Mouse (Mus musculus): ENCODE measurements around the gene Atg7.

DNA sequence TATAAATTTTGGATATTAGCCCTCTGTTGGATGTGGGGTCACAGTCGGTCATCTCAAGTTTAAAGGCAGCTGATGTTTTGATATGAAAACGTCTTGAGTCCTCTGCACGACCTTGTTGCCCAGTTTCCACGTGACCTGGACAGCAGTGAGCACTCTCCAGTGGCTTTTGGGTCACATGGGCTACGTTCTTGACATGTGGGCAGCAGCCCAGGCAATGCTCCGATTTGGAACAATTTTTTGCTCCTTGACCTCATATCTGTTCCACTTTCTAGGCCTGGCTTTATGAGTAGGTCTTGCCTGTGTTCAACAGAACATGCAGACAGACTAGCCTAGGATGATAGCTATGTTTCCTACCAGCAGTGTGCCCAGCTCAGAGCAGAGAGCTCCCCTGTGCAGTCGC lies 115.9 kb downstream of the Atg7 start:
- TF ChIP-seq E2F4 (IDR thresholded peaks at IDR 0.05; ENCODE audit: insufficient replicate concordance, low read depth, low read length): no peak
- no peak for TF ChIP-seq CTCF (conservative IDR thresholded peaks at IDR 0.05 in 1 of 2, IDR thresholded peaks at IDR 0.05 in 1 of 2; ENCODE audit: low read depth in 2 of 2, low read length in 2 of 2)
- no peak for TF ChIP-seq POLR2A (IDR thresholded peaks at IDR 0.05; ENCODE audit: low read depth, low read length)
- no peak for TF ChIP-seq ZNF384 (IDR thresholded peaks at IDR 0.05; ENCODE audit: low read depth, low read length)
- TF ChIP-seq EP300 (IDR thresholded peaks at IDR 0.05; ENCODE audit: low read length): no peak
- no peak for TF ChIP-seq HCFC1 (IDR thresholded peaks at IDR 0.05; ENCODE audit: low read depth, low read length)
- no peak for TF ChIP-seq CHD2 (IDR thresholded peaks at IDR 0.05; ENCODE audit: low read length)
- TF ChIP-seq USF1 (IDR thresholded peaks at IDR 0.05; ENCODE audit: low read depth, low read length): no peak
- no peak for TF ChIP-seq ZMIZ1 (IDR thresholded peaks at IDR 0.05; ENCODE audit: low read depth, low read length)
- no peak for TF ChIP-seq NRF1 (IDR thresholded peaks at IDR 0.05; ENCODE audit: low read depth, low read length)
